Mouse (Mus musculus): ENCODE results near the gene Fasl. TPM values are rescaled to one million over a fixed set of nuclear protein-coding genes. Genes with fewer than 3 reads are reported as not detected.

Gene Fasl
- polyA plus RNA-seq, 1 experiment: 0.30 TPM

DNA sequence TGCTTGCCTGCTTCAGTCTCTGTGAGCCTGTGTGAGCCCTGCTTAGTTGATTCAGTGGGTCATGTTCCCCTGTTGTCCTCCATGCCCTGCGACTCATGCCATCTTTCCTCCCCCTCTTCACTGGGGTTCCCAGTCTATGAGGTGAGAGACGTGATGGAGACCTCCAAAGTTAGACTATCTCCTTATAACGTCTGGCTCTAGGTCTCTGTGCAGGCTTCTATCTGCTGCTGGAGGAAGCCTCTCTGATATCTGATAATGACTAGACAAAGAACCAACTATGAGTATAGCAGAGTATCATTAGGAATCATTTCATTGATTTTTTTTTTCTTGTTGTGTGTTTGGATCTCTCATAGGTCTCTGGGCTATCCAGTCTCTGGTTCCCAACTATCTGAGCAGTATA lies 31.7 kb downstream of the Fasl start:
- DNase-seq (ENCODE audit: low spot score): no peak

DNA sequence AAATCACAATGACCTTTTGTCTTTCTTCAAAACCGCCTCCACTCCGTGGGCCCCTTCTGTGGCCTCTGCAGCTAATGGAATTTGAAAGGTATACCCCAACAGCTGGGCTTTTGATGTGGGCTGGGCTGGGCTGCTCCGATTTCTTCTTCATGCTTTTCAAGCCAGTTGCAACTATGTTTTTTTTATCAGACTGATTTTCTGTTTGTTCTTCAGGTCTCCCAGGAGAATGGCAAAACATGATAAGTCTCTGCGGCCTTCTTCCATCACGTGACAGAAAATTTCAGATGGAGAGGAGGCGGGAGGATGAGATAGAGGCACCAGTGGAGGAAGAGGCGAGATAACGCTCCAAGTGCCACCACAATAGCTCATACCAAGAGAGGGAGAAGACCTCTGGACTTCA lies 37.0 kb downstream of the Fasl start:
- no peak for DNase-seq (ENCODE audit: low spot score)

DNA sequence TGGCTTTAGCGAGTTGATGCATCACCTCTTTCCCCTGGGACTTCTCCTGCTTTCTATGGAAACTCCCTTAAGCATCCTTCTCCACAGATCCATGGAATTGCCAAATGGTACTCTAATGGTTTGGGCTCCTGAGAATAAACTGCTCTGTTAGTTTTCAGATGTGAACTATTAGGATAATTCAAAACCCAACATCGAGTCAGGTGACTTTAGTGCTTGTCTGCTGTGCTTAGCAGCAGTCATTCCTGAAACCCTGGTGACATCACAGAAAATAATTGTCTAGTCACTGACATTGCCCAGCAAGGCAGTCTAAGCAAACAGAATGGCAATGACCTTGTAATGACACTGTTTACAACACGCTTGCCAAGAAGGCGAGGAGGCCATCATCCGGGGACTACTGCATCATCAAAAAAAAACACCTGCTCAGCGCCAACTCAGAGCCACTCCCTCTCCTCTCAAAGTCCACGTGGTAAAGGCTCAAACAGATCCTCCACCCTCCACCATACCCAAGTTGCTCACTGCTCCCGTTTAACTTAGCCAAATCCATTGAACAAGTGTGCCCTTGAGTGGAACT lies 37.7 kb downstream of the Fasl start:
- DNase-seq (ENCODE audit: low spot score): no peak

DNA sequence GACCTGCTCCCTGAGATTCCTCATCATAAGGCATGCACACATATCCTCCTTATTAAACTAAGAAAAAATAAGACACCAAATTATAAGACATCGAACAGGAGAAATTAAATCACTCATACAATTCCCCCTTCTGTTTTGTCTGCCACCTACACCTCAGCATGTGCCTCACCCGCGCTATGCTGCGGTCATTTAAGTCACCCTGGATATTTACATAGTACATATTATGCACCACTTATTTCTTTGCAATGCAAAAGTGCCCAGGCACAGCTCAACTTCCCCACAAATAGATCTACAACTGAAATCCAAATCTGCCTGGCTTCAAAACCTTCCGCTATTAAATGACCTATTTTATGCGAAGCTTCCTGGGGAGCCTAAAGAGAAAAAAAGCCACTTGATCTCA lies 39.6 kb downstream of the Fasl start:
- no peak for DNase-seq (ENCODE audit: low spot score)

DNA sequence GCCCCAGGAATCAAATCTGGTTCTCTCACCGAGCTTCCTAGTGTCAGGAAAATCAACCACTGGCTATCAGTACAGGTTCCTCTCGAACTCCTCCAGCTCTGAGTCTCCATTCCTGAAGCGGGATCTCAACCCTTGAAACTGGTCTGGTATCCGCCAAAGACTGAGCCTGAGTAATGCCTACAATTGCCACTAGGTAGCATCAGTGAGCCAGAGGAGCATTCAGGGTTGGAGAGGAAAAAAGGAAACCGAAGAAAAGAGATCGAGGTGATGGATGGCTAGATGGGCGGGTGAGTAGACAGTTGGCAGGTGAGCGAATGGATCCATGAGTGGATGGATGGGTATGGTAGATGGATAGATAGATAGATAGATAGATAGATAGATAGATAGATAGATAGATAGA lies 40.2 kb downstream of the Fasl start:
- no peak for DNase-seq (ENCODE audit: low spot score)

DNA sequence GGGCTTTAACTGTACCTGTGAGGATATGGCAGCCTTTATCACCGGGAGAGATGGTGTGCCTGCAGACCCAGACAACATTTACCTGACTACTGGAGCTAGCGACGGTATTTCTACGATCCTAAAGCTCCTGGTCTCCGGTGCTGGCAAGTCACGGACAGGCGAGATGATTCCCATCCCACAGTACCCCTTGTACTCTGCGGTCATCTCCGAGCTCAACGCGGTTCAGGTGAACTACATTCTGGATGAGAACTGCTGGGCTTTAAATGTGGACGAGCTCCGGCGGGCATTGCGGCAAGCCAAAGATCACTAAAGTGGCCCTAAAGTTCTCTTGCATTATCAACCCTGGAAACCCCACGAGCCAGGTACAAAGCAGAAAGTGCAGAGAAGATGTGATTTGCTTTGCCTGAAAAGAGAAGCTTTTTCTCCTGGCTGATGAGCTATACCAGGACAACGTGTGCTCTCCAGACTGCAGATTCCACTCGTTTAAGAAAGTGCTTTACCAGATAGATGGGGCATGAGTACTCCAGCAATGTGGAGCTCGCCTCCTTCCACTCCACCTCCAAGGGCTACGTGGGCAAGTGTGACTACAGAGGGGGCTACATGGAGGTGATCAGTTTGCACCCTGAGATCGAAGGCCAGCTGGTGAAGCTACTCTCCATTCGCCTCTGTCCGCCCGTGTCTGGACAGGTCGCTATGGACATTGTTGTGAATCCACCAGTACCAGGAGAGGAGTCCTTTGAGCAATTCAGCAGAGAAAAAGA lies 41.6 kb downstream of the Fasl start:
- no peak for DNase-seq (ENCODE audit: low spot score)

DNA sequence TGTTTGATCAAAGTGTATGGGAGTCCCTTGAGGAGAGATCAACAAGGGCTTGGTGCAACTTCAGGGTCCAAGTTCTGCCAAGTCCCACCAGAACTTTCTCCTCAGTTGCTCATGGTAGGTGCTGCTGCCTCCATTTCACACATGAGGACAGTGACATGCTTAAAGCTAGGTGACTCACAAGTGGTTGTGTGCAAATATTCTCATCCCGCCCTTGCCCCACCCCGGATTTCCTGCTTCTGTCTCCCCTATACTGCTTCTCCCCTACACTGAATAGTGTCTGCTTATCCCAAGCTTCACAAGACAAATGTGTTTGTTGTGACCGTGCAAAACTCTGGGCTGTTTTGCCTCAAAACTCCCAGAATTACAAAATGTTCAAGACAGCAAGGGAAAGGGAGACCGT lies 43.4 kb downstream of the Fasl start:
- no peak for DNase-seq (ENCODE audit: low spot score)

DNA sequence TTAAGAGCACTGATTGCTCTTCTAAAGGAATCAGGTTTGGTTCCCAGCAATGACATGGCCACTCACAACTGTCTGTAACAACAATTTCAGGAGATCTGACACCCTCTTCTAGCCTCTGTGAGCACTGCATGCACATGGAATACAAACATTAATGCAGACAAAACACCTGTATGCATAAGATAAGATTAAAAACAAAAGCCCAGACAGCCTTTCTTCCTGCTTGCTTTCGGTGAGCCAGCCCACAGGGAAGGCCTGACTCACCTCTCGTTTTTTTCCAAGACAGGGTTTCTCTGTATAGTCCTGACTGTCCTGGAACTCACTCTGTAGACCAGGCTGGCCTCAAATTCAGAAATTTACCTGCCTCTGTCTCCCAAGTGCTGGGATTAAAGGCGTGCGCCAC lies 44.1 kb downstream of the Fasl start:
- DNase-seq (ENCODE audit: low spot score): no peak

DNA sequence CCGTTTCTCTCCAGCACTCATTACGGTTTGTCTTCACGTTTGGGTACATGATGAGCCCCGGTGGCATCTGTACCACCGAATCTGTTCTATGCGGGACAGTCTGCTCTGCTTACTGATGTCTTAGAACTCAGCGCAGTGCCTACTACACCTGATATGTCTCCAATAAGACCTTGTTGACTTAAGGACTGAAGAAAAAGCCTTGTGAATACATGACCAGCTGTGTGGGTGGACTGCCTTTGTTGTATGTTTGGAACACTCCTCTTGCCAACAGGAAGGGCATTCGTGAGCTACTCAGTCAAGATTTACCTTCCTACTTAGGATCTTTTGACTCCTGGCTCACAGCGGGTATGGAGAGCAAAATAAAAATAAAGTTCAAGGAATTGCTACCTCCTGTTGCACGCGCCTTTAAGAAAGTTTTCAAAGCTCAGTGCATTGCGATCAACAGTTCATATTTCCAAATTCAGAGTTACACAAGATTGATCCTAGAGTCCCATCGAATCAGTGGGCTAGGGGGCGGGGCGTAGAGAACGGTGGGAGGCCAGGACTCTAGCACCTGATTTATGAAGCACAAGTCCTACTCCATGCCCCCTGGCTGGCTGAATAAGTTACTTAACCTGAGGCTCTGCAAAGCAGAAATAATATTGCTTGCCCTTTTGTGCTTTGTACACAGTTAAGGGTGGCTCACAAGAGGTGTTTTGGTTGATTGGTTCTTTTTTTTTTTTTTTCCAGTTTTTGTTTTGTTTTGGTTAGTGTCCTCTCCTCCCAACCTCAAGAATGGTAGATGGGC lies 45.6 kb downstream of the Fasl start:
- DNase-seq (ENCODE audit: low spot score): no peak

DNA sequence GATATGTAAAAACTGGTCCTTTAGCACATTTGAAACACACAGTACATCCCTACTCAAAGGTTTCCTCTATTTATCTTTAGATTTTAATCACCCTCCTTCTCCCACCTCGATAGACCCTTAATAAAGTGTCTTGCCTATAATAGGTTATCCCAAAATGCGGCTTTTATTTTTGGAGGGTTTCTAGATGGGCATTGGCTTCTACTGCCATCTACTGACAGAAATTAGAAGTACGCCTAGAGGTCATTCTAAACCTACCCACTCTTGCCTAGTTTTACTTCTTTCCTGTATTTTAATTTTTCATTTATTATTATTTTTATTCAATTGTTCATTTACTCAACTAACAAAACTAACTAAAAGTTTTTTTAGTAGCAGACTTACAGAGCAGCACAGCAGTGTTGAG lies 51.4 kb downstream of the Fasl start:
- DNase-seq (ENCODE audit: low spot score): no peak

DNA sequence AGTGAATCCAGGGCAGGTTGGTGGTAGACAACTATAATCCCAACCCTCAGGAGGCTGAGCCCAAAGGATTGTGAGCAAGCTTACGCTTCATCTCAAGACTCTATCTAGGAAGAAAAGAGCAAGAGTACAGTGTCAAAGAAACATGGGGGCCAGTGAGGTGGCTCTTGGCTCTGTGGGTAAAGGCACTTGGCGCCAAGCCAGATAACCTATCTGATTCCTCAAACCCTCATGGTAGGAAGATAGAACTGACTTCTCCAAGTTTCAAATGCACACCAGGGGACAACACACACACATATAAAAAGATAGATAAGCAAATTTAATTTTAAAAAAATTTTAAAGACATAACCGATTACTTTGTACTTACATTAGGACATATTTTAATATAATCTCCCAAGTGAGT lies 52.0 kb downstream of the Fasl start:
- no peak for DNase-seq (ENCODE audit: low spot score)

DNA sequence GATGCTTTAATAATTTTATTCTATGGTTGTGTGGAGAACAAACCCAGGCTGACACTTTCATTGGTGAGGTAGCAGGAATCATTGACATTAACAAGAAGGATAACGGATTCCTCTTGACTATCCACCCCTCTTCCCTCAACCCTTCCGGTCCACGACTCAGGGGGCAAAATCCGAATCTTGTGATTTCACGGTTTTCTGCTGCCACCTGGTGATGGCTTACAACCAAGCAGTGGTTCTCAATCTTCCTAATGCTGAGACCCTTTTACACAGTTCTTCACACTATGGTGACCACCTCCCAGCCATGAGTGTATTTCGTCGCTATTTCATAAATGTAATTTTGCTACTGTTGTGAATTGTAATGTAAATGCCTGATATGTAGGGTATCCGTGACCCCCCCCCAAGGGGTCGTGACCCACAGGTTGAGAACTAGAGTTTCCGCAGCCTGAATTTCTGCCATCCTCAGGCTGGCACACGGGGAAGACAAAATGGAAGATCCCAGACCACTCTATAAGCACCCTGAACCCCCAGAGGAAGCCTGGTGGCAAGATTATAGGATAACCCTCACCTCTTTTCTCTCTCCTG lies 52.7 kb downstream of the Fasl start:
- no peak for DNase-seq (ENCODE audit: low spot score)

DNA sequence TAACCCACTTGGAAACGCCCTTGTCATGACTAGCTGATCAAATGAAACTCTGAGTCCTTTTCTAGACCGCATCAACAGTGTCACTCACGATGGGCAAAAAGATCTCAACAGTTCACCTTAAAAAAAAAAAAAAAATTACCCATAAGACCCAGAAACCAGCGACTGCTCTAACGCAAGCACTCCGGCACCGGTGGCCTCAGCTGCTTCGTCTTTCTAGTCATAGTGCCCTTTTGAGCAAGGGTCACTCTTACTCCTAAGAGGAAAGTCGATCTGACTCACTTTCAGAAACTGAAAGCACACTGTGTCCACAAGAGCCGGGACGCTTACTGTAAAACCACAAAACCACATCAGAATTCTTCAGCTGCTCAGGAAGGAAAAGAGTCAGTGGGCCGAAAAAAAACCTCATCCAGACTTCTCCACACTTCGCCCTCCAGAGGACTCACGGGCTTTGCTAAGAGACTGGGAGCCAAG lies 53.5 kb downstream of the Fasl start:
- DNase-seq (ENCODE audit: low spot score): no peak

DNA sequence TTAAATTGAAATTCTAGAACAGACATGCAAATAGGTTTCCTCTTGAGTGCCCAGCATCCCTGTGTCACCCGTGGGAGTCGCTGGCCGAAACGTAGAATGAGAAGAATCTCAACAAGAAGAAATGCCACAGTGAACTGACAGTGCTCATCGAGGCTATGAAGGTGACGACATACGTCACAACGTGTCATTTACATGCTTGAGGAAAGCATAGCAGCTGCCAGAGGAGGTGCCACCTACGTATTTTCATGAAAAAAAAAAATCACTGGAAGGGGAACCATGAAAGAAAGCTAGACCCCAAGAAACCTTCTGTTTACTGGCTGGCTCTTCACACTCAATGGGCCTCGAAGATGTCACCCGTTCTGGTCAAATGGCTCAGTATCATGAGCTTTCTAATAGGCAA lies 54.0 kb downstream of the Fasl start:
- no peak for DNase-seq (ENCODE audit: low spot score)

Other genes with a start within 250 kb of the Fasl start
- gene Suco, start 88.2 kb upstream of the Fasl start, polyA plus RNA-seq (2012; rRNA removed): 24.1 and 27.6 TPM in 2 replicates
- gene Pigc, start 180.7 kb upstream of the Fasl start, polyA plus RNA-seq (2012; rRNA removed): 23.2 and 26.1 TPM in 2 replicates
- 0.06 TPM in 1 of 2 replicates, not detected in the other for gene 4930558K02Rik, start 191.1 kb upstream of the Fasl start, polyA plus RNA-seq (2012; rRNA removed)